Mouse (Mus musculus): ENCODE results near the gene Fancd2.

Fancd2 gene

GRCm38 (mm10) chr6:113530932-113531839 lies at the start of gene Fancd2, which contains the start of gene Emc3:
Gene Fancd2, plus strand, starts transcription at chr6:113531682.
Gene Emc3, minus strand, starts transcription at chr6:113531652.
- peak; percentile 90 for DNase-seq (ENCODE audit: low read depth, low spot score)

GRCm38 (mm10) chr6:113482477-113483099 lies 48.9 kb upstream of the Fancd2 start:
- peak; percentile 72 for DNase-seq (ENCODE audit: low read depth, low spot score)

GRCm38 (mm10) chr6:113483100-113483615 lies 48.3 kb upstream of the Fancd2 start, which contains the start of gene Creld1:
Gene Creld1, plus strand, starts transcription at chr6:113483297.
- DNase-seq (ENCODE audit: low read depth, low spot score): peak; percentile 96

- DNase-seq (ENCODE audit: low read depth, low spot score): no peak
Measured at GRCm38 (mm10) chr6:113483729-113484128, 47.8 kb upstream of the Fancd2 start.

- DNase-seq (ENCODE audit: low read depth, low spot score): peak; percentile 79
Measured at GRCm38 (mm10) chr6:113487125-113487576, 44.3 kb upstream of the Fancd2 start.

GRCm38 (mm10) chr6:113489410-113489809 lies 42.1 kb upstream of the Fancd2 start:
- no peak for DNase-seq (ENCODE audit: low read depth, low spot score)

GRCm38 (mm10) chr6:113492101-113492864 lies 39.2 kb upstream of the Fancd2 start:
- DNase-seq (ENCODE audit: low read depth, low spot score): no peak

GRCm38 (mm10) chr6:113494258-113494788 lies 37.2 kb upstream of the Fancd2 start:
- peak; percentile 93 for DNase-seq (ENCODE audit: low read depth, low spot score)

- no peak for DNase-seq (ENCODE audit: low read depth, low spot score)
Measured at GRCm38 (mm10) chr6:113495071-113495675, 36.3 kb upstream of the Fancd2 start.

- no peak for DNase-seq (ENCODE audit: low read depth, low spot score)
Measured at GRCm38 (mm10) chr6:113499346-113499745, 32.1 kb upstream of the Fancd2 start.

GRCm38 (mm10) chr6:113501388-113502084 lies 29.9 kb upstream of the Fancd2 start, which contains the start of gene Prrt3:
Gene Prrt3, minus strand, starts transcription at chr6:113501931.
- no peak for DNase-seq (ENCODE audit: low read depth, low spot score)

GRCm38 (mm10) chr6:113502801-113503200 lies 28.7 kb upstream of the Fancd2 start:
- no peak for DNase-seq (ENCODE audit: low read depth, low spot score)

GRCm38 (mm10) chr6:113505689-113506088 lies 25.8 kb upstream of the Fancd2 start:
- DNase-seq (ENCODE audit: low read depth, low spot score): no peak

- no peak for DNase-seq (ENCODE audit: low read depth, low spot score)
Measured at GRCm38 (mm10) chr6:113507130-113507529, 24.4 kb upstream of the Fancd2 start.

- no peak for DNase-seq (ENCODE audit: low read depth, low spot score)
Measured at GRCm38 (mm10) chr6:113508272-113508946, 23.1 kb upstream of the Fancd2 start.

- no peak for DNase-seq (ENCODE audit: low read depth, low spot score)
Measured at GRCm38 (mm10) chr6:113508947-113509280, 22.6 kb upstream of the Fancd2 start.

GRCm38 (mm10) chr6:113513944-113514343 lies 17.5 kb upstream of the Fancd2 start:
- no peak for DNase-seq (ENCODE audit: low read depth, low spot score)

- no peak for DNase-seq (ENCODE audit: low read depth, low spot score)
Measured at GRCm38 (mm10) chr6:113514600-113514999, 16.9 kb upstream of the Fancd2 start.

- DNase-seq (ENCODE audit: low read depth, low spot score): no peak
Measured at GRCm38 (mm10) chr6:113517434-113518080, 13.9 kb upstream of the Fancd2 start.
